Mouse (Mus musculus): ENCODE results near the gene Sgpp2.

Sgpp2 gene

GRCm38 (mm10) chr1:78399755-78400154, 89.6 kb downstream of the Sgpp2 start:
- DNase-seq (ENCODE audit: low spot score in 2 of 2), result no peak

- DNase-seq (ENCODE audit: low spot score in 2 of 2), result no peak
These were observed 91.3 kb downstream of the Sgpp2 start for GRCm38 (mm10) chr1:78401413-78401812.

GRCm38 (mm10) chr1:78409396-78409795, 99.3 kb downstream of the Sgpp2 start:
- no peak for DNase-seq (ENCODE audit: low spot score in 2 of 2)

GRCm38 (mm10) chr1:78412668-78413067, 102.5 kb downstream of the Sgpp2 start:
- DNase-seq (ENCODE audit: low spot score in 2 of 2), result no peak

- no peak for DNase-seq (ENCODE audit: low spot score in 2 of 2)
These were observed 104.3 kb downstream of the Sgpp2 start for GRCm38 (mm10) chr1:78414421-78414820.

GRCm38 (mm10) chr1:78417154-78417911, 107.2 kb downstream of the Sgpp2 start:
- DNase-seq (ENCODE audit: low spot score in 2 of 2), result no peak

- DNase-seq (ENCODE audit: low spot score in 2 of 2), result peak; percentile 48 to 76
These were observed 109.4 kb downstream of the Sgpp2 start for GRCm38 (mm10) chr1:78419593-78419992.

GRCm38 (mm10) chr1:78420271-78420670, 110.1 kb downstream of the Sgpp2 start:
- DNase-seq (ENCODE audit: low spot score in 2 of 2), result no peak

GRCm38 (mm10) chr1:78421749-78422148, 111.6 kb downstream of the Sgpp2 start:
- no peak for DNase-seq (ENCODE audit: low spot score in 2 of 2)

GRCm38 (mm10) chr1:78422576-78422975, 112.4 kb downstream of the Sgpp2 start:
- DNase-seq (ENCODE audit: low spot score in 2 of 2), result no peak

GRCm38 (mm10) chr1:78424848-78425247, 114.7 kb downstream of the Sgpp2 start:
- no peak for DNase-seq (ENCODE audit: low spot score in 2 of 2)

GRCm38 (mm10) chr1:78425309-78425708, 115.2 kb downstream of the Sgpp2 start:
- DNase-seq (ENCODE audit: low spot score in 2 of 2), result no peak

GRCm38 (mm10) chr1:78425793-78426700, 115.9 kb downstream of the Sgpp2 start:
- DNase-seq (ENCODE audit: low spot score in 2 of 2), result no peak

GRCm38 (mm10) chr1:78426841-78427240, 116.7 kb downstream of the Sgpp2 start:
- DNase-seq (ENCODE audit: low spot score in 2 of 2), result no peak

- DNase-seq (ENCODE audit: low spot score in 2 of 2), result no peak
These were observed 118.7 kb downstream of the Sgpp2 start for GRCm38 (mm10) chr1:78428851-78429250.

GRCm38 (mm10) chr1:78433472-78433871, 123.3 kb downstream of the Sgpp2 start:
- DNase-seq (ENCODE audit: low spot score in 2 of 2), result no peak

GRCm38 (mm10) chr1:78435967-78436366, 125.8 kb downstream of the Sgpp2 start:
- no peak for DNase-seq (ENCODE audit: low spot score in 2 of 2)

GRCm38 (mm10) chr1:78436445-78436844, 126.3 kb downstream of the Sgpp2 start:
- no peak for DNase-seq (ENCODE audit: low spot score in 2 of 2)

- no peak for DNase-seq (ENCODE audit: low spot score in 2 of 2)
These were observed 127.0 kb downstream of the Sgpp2 start for GRCm38 (mm10) chr1:78437150-78437549.

GRCm38 (mm10) chr1:78440716-78441115, 130.6 kb downstream of the Sgpp2 start:
- no peak for DNase-seq (ENCODE audit: low spot score in 2 of 2)

GRCm38 (mm10) chr1:78443056-78443455, 132.9 kb downstream of the Sgpp2 start:
- no peak for DNase-seq (ENCODE audit: low spot score in 2 of 2)

- no peak for DNase-seq (ENCODE audit: low spot score in 2 of 2)
These were observed 136.1 kb downstream of the Sgpp2 start for GRCm38 (mm10) chr1:78446232-78446631.

- DNase-seq (ENCODE audit: low spot score in 2 of 2), result no peak
These were observed 136.6 kb downstream of the Sgpp2 start for GRCm38 (mm10) chr1:78446742-78447141.
